Mouse (Mus musculus) E14TG2a.4 (cell line): ENCODE data around the gene Arid3a.

Experiments used
- CTCF ChIP-seq: conservative IDR thresholded peaks from 2 replicates; pipeline ENCODE4 v1.5.1; 2014; ENCODE audit warnings: low read length
- NANOG ChIP-seq: IDR thresholded peaks from 2 replicates; pipeline ENCODE4 v1.6.1; 2014; ENCODE audit warnings: borderline replicate concordance, low read length, mixed read lengths
- POU5F1 ChIP-seq: IDR thresholded peaks from 2 replicates; pipeline ENCODE4 v1.6.1; 2014; ENCODE audit warnings: low read length, borderline replicate concordance

DNA sequence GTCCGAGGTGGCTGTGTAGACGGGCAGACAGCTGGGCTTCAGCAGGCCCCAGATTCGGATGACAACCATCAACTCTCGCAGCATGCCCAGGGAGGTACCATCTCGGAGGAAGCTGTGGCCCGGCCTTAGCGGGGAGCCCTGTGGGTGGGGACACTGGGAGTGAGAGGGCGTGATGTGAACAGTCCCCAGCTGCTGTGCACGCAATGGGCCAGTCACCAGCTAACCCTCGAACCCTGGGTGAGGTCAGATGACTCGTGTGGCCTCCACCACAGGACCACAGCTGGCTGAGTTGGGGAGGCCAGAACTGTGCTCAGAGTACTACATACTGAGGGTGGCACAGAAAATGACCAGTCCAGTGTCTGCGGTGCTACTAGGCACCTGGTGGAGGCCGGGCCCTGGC, 30.0 kb upstream of the Arid3a start:
- TF ChIP-seq CTCF, result no peak
- no peak for TF ChIP-seq NANOG
- TF ChIP-seq POU5F1, result no peak
